Mouse (Mus musculus) B cell, adult 2 months (primary cell): Measurements from ENCODE around the gene Usp13.

Source experiments
- DNase-seq, 2 experiments: peaks; one replicate each; pipeline ENCODE4 v3.0.0; 2022

Usp13 gene

GRCm38 (mm10) chr3:32939802-32940501 is 122.6 kb downstream of the Usp13 start:
- DNase-seq, result no peak

GRCm38 (mm10) chr3:32947486-32947885 is 130.1 kb downstream of the Usp13 start:
- no peak for DNase-seq

- DNase-seq, result no peak
Observed at GRCm38 (mm10) chr3:32951382-32951781, 134.0 kb downstream of the Usp13 start.

- no peak for DNase-seq
Observed at GRCm38 (mm10) chr3:32961494-32961893, 144.1 kb downstream of the Usp13 start.

- DNase-seq, result no peak
Observed at GRCm38 (mm10) chr3:32965528-32965927, 148.2 kb downstream of the Usp13 start.

- DNase-seq, result no peak
Observed at GRCm38 (mm10) chr3:32968671-32969425, 151.5 kb downstream of the Usp13 start.

- DNase-seq, result no peak
Observed at GRCm38 (mm10) chr3:32970257-32970656, 152.9 kb downstream of the Usp13 start.

GRCm38 (mm10) chr3:32979238-32979637 is 161.9 kb downstream of the Usp13 start:
- no peak for DNase-seq

GRCm38 (mm10) chr3:32979981-32980380 is 162.6 kb downstream of the Usp13 start:
- DNase-seq, result no peak

GRCm38 (mm10) chr3:32985141-32985540 is 167.8 kb downstream of the Usp13 start:
- no peak for DNase-seq
